14 mouse cellular contexts compared by ENCODE assay signal in the genomic region with DNA sequence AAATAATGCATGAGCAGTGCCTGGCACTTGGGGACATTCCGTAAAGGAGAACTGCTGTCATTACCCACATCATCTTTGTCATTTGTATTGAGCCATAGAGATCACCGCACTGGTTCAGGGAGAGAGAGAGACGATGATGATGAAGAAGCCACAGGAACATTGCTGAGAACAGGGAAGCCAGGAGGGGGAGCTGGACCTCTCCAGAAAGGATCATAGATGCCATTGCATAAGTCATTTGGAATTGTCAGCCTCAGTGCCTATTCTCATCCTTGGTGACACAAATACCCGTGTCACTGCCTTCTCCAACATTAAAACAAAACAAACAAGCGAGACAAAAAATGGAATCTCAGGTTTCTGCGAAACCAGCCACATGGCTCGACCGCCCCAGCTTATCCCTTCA. TPM values are rescaled to one million over a fixed set of nuclear protein-coding genes. Genes with fewer than 3 reads are reported as not detected.
DNase-seq lines count a peak whose midpoint lies in the region; ATAC-seq and TF ChIP-seq lines count a peak whose summit lies in the region.
"Had no signal": no experiment of that assay in that cellular context is flagged by ENCODE, and none has a peak within 500 bp of the region (broad histone marks: within the 10 kb centered on the region; RNA-seq: fewer than 3 reads in every experiment).

No protein-coding gene starts in this region.

- CTCF ChIA-PET in Patski (lab: Charles Lee) = no interaction called here

- TF ChIP-seq CTCF in kidney, adult 2 months (conservative IDR thresholded peaks at IDR 0.05; ENCODE audit: insufficient read depth, insufficient read length, low read depth, low read length) = peak; percentile 53
- peak; percentile 15 for TF ChIP-seq CTCF in Patski (IDR thresholded peaks at IDR 0.05)
- peak; percentile 29 for TF ChIP-seq CTCF in lung, embryonic 14.5 days (IDR thresholded peaks at IDR 0.05; ENCODE audit: low read depth)

- H3K36me3 ChIP-seq in kidney, adult 2 months (ENCODE audit: control insufficient read depth, insufficient read depth, low read length) = no peaks in the 10 kb centered on the region
- H3K36me3 ChIP-seq in kidney, embryonic 15.5 days = no peaks in the 10 kb centered on the region
- H3K36me3 ChIP-seq in lung, embryonic 14.5 days (ENCODE audit: insufficient read depth) = no peaks in the 10 kb centered on the region
- H3K36me3 ChIP-seq: hindbrain, embryonic 15.5 days; liver, embryonic 13.5 days had no signal

- no peaks in the 10 kb centered on the region for H3K4me1 ChIP-seq in kidney, adult 2 months (ENCODE audit: control insufficient read depth, insufficient read depth, low read length)
- H3K4me1 ChIP-seq in kidney, embryonic 15.5 days = peaks cover 8% of the 10 kb centered on the region
- H3K4me1 ChIP-seq in lung, embryonic 14.5 days (ENCODE audit: insufficient read depth) = no peaks in the 10 kb centered on the region; the same call in 1 of the 2 replicates
- H3K4me1 ChIP-seq: hindbrain, embryonic 15.5 days; liver, embryonic 13.5 days had no signal

- 61% methylated on average over 8 of the region's 8 CpGs for WGBS in kidney, adult 2 months
- WGBS in kidney, embryonic 15.5 days = 51% methylated on average over 8 of the region's 8 CpGs
- 63% methylated on average over 8 of the region's 8 CpGs for WGBS in lung, embryonic 14.5 days

- H3K27ac ChIP-seq in kidney, adult 2 months (ENCODE audit: insufficient read depth, low read depth, low read length) = no peak overlapping the region
- no peak overlapping the region for H3K27ac ChIP-seq in kidney, embryonic 15.5 days
- no peak overlapping the region for H3K27ac ChIP-seq in lung, embryonic 14.5 days (ENCODE audit: low read depth)
- H3K27ac ChIP-seq: hindbrain, embryonic 15.5 days; liver, embryonic 13.5 days had no signal

- H3K4me2 ChIP-seq in kidney, embryonic 15.5 days = no peak overlapping the region
- no peak overlapping the region for H3K4me2 ChIP-seq in lung, embryonic 14.5 days
- H3K4me2 ChIP-seq: hindbrain, embryonic 15.5 days; liver, embryonic 13.5 days had no signal

- POLR2A ChIA-PET in Patski (lab: Charles Lee) = interaction anchor here (0.6 kb wide), 1 partner anchor 185 kb away, joined by 3 read pairs; no protein-coding TSS in a partner anchor

- in situ Hi-C loops in Patski (cut with MboI; ENCODE audit: low pct_unique_long_range_greater_than_20kb) = no loop called here

- no peak overlapping the region for H3K9ac ChIP-seq in kidney, embryonic 15.5 days
- H3K9ac ChIP-seq in lung, embryonic 14.5 days = no peak overlapping the region
- H3K9ac ChIP-seq: hindbrain, embryonic 15.5 days; liver, embryonic 13.5 days had no signal

- ATAC-seq in kidney, embryonic 15.5 days (replicated peaks; ENCODE audit: low FRiP score) = no peak
- no peak for ATAC-seq in Patski
- ATAC-seq in lung, embryonic 14.5 days (ENCODE audit: insufficient read depth) = no peak
- ATAC-seq: forebrain, embryonic 16.5 days had no signal

- H3K27me3 ChIP-seq in kidney, adult 2 months (replicated peaks; ENCODE audit: control insufficient read depth, insufficient read depth, low read length) = no peaks in the 10 kb centered on the region
- no peaks in the 10 kb centered on the region for H3K27me3 ChIP-seq in kidney, embryonic 15.5 days
- H3K27me3 ChIP-seq in Patski = no peaks in the 10 kb centered on the region
- H3K27me3 ChIP-seq in lung, embryonic 14.5 days (ENCODE audit: insufficient read depth, low read length) = no peaks in the 10 kb centered on the region
- H3K27me3 ChIP-seq: hindbrain, embryonic 15.5 days; liver, embryonic 13.5 days had no signal

- TF ChIP-seq POLR2A in kidney, adult 2 months (IDR thresholded peaks at IDR 0.05; ENCODE audit: low read depth, low read length) = no peak

- peak; percentile 8 to 46 for DNase-seq in adrenal gland, postnatal 36 days
- no peak for DNase-seq in adrenal gland, postnatal 4 days (ENCODE audit: low spot score in 2 of 2)
- DNase-seq in kidney, adult 2 months = peak; percentile 25
- no peak for DNase-seq in Patski (ENCODE audit: low read depth, low spot score)
- no peak for DNase-seq in lung, embryonic 14.5 days
- no peak for DNase-seq in thymus, postnatal 36 days
- no peak for DNase-seq in cerebellum, adult 18-20 months
- DNase-seq: cerebellum, adult 9-10 months; gastrocnemius, postnatal 36 days; liver, embryonic 13.5 days; spleen, adult 18-20 months had no signal

- no peak overlapping the region for H3K4me3 ChIP-seq in kidney, adult 2 months (ENCODE audit: insufficient read depth, low read depth, low read length)
- no peak overlapping the region for H3K4me3 ChIP-seq in kidney, embryonic 15.5 days (replicated peaks)
- no peak overlapping the region for H3K4me3 ChIP-seq in lung, embryonic 14.5 days (ENCODE audit: low read depth, low read length)
- H3K4me3 ChIP-seq: hindbrain, embryonic 15.5 days; liver, embryonic 13.5 days had no signal

- no peaks in the 10 kb centered on the region for H3K9me3 ChIP-seq in kidney, embryonic 15.5 days (replicated peaks)
- H3K9me3 ChIP-seq in lung, embryonic 14.5 days (ENCODE audit: low read depth, low read length) = no peaks in the 10 kb centered on the region
- H3K9me3 ChIP-seq: hindbrain, embryonic 15.5 days; liver, embryonic 13.5 days had no signal

RNA-seq across cellular contexts. Expression of a gene that starts 23.7 kb away (rescaled TPM):
- 10 to 100 TPM; 52.7 to 54.6 TPM for total RNA-seq in adrenal gland, postnatal 36 days (2021)
- 10 to 100 TPM; 64.8 to 68.2 TPM for total RNA-seq in adrenal gland, postnatal 4 days (2021)
- polyA plus RNA-seq in kidney, adult 2 months (2012; rRNA removed) = 23.8 and 27.3 TPM in 2 replicates
- 8.8 and 10.2 TPM in 2 replicates for polyA plus RNA-seq in kidney, embryonic 15.5 days (2015; fragmentation: Nextera tagmentation; extraction: Ambion mirVana)
- 29.1 TPM for polyA plus RNA-seq in Patski (2021)
- 17.4 and 20.7 TPM in 2 replicates for polyA plus RNA-seq in lung, embryonic 14.5 days (2014; fragmentation: Nextera tagmentation; extraction: Ambion mirVana)

RNA-seq across cellular contexts. Expression of a gene that starts 55.2 kb away (rescaled TPM):
- 1 to 10 TPM; 1.2 to 3.4 TPM for total RNA-seq in adrenal gland, postnatal 36 days (2021)
- 1 to 10 TPM; 3.6 to 5.2 TPM for total RNA-seq in adrenal gland, postnatal 4 days (2021)
- polyA plus RNA-seq in kidney, adult 2 months (2012; rRNA removed) = 3.4 and 3.9 TPM in 2 replicates
- 1.3 and 1.5 TPM in 2 replicates for polyA plus RNA-seq in kidney, embryonic 15.5 days (2015; fragmentation: Nextera tagmentation; extraction: Ambion mirVana)
- 10.5 TPM for polyA plus RNA-seq in Patski (2021)
- 2.9 and 3.2 TPM in 2 replicates for polyA plus RNA-seq in lung, embryonic 14.5 days (2014; fragmentation: Nextera tagmentation; extraction: Ambion mirVana)

Comparison
In these comparisons a context has a peak if more than half of its experiments do, and no peak if none do; other contexts are left out.
1. DNase-seq: peak in adrenal gland, postnatal 36 days (2 of 2) and kidney, adult 2 months (single experiment); none in adrenal gland, postnatal 4 days (0 of 2), Patski (single experiment), lung, embryonic 14.5 days (single experiment), thymus, postnatal 36 days (0 of 2) and cerebellum, adult 18-20 months (0 of 2).
2. Peak in every context shown above with its lines, with median percentiles within 50 percentile points of each other: CTCF ChIP-seq.